Mouse (Mus musculus) urinary bladder, postnatal 14 days (tissue): ENCODE results near the gene Mrm2.

Source experiments
- DNase-seq: peaks from one replicate; pipeline ENCODE4 v3.0.0; 2021; ENCODE audit warnings: low spot score

Mrm2 gene

DNA sequence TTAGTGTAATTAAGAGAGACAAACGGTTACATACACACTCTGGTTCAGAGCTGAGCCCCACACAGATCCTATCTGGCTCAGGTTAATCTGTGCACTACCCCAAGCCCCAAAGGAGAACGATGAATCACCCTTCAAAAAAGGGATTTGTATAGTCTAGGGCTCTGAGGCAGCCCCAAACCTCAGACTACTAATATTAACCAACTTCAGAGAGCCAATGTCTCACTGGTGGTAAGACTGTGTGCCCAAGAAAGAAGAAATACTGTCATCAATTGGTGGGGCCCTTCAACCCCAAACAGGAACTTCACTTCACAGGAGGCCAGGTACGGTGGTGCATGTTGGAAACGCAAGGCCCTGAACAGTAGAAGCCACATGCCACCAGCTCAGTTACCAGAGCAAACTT is 13.5 kb upstream of the Mrm2 start:
- no peak for DNase-seq

DNA sequence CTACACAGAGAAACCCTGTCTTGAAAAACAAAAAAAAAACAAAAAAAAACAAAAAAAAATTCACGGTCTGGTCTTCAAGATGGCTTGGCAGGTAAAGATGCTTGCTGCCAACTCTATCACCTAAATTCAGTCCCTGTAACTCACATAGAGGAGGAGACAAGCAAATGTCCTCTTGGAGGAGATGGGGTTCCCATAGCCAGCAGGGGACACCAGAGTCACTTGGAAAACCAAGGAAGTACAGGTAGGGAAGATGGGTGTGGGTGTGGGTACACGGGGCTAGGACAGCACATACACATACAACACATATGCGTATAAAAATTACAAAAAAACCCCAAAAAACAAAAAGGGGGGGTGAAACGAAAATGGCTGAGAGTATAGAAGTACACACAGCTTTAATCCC is 11.2 kb upstream of the Mrm2 start:
- no peak for DNase-seq

DNA sequence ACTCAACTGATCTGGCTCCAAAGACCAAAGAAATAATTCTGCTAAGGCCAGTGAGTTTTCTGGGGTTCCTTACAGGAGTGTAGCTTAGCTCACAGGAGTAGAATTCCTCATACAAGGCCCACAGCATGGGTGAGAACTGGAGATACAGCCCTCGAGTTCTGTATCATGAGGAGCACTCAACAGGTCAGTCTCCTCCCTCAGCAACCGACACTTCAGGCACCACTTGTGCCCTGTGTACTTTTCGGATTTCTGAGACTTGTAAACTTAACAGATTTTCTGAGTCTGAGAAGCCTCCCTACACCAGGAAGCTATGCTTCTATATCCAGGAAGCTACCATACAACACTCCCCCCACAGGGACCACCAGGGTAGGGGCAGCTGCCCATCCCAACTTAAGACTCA is 8.1 kb upstream of the Mrm2 start:
- no peak for DNase-seq

DNA sequence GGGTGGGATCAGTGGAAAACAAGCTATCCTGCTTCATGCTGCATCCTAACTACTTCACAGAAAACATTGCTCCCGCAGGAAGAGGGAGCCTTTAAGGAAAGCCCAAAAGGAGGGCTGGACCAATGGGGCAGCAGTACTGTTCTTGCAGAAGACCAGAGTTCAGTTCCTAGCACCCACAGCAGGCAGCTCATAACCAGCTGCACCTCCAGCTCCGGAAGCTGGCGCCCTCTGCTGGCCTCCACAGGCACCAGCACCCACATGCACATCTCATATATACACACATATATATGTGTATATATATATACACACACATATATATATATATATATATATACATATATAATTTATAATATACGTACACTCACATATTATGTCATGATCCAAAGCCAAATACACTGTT is 7.1 kb upstream of the Mrm2 start:
- DNase-seq: no peak

DNA sequence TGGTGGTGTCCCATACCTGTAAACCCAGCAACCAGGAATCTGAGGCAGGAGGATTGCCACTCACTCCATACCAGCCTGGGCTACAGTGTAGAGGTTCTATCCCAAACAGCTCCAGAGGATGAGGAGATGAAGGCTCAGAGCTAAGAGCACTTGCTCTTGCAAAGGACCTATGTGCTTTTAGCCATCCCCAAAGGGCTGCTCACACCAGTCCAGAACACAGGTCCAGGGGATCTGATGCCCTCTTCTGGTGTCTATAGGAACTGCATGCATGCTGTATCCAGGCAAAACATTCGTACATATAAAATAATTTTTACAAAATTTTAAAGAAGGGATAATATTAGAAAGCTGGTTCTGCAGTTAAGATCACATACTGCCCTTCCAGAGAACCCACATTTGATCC is 5.0 kb upstream of the Mrm2 start:
- DNase-seq: peak; percentile 29

DNA sequence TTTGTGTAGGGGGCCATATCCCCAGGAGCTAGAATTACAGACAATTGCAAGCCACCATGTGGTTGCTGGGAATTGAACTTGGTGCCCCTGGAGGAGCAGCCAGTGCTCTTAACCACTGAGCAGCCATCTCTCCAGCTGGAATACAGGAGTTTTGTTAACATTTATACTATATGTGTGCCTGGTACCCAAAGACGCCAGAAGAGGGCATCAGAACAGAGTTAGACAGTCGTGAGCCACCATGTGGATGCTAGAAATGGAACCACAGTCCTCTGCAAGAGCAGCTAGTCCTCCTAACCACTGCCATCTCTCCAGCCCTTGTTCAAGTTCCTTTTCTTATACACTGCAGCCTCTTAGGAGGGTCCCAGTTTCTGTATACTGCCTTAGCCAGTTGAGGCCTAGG is 1.9 kb upstream of the Mrm2 start:
- no peak for DNase-seq

DNA sequence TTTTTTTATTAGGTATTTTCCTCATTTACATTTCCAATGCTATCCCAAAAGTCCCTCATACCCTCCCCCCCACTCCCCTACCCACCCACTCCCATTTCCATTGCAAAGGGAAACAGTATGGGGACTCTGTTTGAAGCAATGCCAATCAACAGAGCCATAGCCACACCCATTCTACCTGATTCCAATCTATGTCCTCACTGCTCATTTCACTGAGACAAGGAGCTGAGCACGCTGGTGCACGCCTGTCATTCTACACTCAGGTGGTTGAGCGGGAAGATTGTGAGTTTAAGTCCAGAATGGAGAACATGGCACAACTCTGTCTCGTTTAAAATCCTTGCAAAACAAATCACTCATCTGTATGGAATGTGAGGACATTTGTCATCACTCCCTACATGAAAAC is 821 bp upstream of the Mrm2 start:
- DNase-seq: peak; percentile 38

DNA sequence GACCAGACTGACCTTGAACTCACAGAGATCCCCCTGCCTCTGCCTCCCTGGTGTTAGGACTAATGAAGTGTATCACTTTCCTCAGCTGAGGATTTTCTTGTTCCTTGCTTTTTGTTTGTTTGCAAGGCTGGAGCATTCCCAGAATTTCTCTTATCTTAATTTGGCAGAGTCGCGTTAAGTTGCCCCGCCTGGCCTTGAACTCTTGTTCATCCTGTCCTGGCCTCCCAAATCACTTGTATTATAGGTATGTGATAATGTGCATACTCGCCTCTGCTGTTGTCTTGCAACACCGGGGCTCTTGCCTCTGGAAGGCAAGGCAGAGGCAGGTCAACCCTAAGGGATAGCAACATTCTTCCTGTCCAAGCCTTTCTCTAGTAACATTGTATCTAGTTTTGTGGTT is 7.6 kb downstream of the Mrm2 start:
- DNase-seq: no peak

DNA sequence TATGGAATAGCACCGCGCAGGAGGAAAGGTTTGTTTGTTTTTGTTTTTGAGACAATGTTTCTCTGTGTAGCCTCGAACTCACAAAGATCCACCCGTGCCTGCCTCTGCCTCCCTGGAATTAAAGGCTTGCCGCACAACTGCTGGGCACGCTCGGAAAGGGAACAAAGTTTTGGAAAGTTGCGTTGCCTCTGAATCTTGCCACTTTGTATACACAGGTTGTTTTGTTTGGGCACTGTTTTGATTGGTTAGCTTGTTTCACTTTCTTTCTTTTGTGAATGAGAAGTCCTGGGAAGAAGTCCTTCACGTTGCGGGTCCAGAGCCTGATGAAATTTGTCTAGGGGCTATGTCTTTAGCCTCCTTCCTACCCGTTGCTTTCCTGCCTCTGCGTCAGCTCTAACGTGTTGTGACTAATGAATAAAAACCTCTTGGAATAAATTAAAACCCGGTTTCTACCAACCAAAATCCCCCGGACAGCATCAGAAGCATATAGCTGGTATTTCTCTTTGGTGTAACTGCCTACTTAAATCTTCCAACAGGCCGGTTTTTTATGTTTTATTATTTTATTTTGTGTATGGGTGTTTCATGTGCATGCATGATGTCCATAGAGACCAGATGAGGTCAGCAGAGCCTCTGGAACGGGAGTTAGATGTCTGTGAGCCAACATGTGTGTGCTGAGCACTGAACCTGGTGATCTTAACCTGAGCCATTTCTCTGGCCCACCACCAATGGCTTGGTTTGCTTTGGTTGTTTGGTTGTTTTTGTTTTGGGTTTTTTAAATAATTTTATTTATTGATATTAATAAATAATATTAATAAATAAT is 9.7 kb downstream of the Mrm2 start:
- DNase-seq: no peak

DNA sequence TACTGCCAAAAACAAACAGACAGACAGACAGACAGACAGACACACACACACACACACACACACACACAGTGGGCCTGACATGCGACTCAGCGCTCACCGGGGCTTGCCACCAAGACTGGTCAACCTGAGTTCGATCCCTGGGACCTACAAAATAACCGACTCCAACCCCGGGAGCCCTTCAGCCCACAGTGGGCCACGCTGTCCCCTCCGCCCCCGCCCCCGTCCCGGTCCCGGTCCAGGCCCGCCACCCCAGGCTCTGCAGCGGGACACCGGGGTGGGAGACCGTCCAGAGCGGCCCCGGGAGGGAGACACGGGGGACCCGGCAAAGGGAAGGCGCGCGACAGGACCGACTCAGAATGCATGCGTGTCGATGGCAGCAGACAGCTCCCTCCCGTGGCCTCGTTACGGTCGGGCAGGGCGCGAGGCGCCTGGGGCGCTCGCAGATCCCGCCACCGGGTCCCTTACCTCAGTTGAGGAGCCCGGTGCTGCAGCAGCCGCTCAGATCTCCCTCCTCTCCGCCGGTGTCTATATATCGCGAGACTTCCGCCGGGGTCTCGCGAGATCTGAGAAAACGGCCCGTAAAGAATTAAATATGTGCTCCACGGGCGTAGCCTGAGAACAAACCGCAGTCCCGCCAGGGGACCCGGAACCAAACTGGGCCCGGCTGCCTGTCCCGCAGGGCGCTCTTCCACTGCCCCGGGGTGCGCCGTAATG is 10.5 kb downstream of the Mrm2 start, which contains the start of the genes Mad1l1 and Nudt1:
TSS of gene Mad1l1 (minus strand) at position 511 of the 714 bp plus-strand sequence.
TSS of gene Nudt1 (plus strand) at position 615 of the 714 bp plus-strand sequence.
- DNase-seq: peak; percentile 95

DNA sequence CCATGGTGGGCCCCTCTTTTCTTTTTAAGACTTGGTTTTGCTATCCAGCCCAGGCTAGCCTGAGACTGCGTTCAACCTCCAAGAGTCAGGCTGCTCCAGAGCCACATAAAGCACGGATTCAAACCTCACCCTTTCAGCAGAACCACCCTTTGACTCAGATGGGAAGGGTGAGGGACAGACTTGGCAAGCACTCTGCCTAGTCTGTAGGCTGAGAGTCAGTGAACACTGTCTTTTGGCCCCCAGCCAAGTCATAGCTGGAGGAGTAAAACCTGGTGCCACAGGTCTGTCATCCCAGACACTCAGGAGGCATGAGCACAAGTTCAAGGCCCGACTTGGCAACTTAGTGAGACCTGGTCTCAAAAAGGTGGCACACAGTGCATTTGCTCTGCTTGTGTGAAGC is 15.0 kb downstream of the Mrm2 start:
- DNase-seq: no peak

DNA sequence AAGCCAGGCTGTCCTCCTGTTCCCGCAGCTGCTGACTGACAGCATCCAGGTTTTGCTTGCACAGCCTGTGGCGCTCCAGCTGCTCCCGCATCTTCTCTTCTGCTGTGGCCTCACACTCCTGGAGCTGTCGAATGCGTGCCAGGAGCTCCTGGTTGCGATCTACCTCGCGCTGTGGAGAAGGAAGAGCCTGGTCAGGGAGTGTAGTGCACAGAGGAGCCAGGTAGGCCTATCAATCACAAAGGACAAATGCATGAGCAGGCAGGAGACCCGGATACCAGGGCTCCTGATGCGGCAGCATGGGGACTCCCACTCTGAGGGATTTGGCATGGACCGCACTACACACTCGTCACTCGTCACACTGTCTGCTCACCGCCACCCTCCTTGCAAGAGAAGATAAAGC is 24.1 kb downstream of the Mrm2 start:
- no peak for DNase-seq

DNA sequence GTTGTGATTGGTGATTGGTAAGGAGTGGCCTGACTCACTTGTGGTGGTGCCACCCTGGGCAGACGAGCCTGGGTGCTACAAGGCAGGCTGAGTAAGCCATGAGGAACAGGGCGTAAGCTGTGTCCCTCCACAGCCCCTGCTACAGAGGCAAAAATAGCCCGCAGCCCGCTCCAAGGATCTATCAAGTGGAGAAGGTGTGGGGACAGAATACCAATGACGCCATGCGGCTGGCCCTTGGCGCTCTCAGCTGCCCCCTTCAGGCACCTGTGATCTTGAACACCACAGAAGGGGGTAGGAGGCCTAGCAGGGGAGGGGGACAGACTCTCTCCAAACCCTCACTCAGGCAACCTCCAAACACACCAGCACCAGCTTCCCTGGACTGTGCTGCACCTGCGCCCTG is 25.7 kb downstream of the Mrm2 start:
- DNase-seq: no peak

DNA sequence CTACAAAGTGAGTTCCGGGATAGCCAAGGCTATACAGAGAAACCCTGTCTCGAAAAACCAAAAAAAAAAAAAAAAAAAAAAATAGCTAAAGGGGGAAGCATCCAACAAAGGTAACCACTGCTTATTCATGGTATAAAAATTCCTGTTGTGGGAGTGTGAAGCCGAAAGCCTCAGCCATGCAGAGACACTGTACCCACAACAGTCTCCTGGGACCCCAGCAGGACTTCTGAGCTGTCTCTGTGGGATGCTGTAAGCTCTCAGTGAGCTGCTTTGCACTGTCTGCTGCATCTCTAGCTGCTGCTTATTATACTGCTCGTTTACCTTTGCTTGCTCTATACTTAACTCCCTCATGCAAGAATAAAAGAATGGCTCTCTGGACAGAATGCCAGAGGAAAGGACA is 33.4 kb downstream of the Mrm2 start:
- DNase-seq: no peak

DNA sequence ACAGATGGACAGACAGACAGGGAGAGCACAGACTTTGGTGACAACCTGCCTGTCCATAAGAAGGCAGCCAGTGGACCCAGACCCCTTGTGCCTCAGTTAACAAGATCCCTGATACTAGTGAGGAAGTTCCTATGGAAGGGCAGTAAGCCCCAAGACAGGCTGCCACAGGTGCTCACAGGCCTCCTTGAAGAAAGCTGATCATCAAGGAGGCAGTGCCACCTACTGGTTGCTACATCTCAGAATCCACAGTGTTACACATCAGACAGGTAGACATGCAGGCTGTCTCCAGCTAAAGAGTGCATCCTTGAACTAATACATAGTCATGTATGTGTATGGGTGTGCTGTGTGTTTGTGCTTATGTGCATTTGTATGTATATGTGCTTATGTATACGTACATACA is 39.5 kb downstream of the Mrm2 start:
- DNase-seq: peak; percentile 52

DNA sequence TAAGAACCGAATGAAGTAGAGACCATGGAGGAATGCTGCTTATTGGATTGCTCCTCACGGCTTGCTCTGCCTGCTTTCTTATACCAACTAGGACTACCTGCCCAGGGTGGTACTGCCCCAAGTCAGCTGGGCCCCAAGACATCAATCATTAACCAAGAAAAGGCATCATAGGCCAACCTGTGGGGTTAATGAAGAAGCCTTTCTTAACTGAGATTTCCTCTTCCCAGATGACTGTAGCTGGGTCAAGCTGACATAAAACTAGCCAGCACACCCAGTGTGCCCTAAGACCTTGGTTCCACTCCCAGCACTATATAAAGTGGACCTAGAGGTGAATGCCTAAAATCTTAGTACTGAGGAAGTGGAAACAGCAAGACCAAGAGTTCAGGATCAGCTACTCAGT is 42.5 kb downstream of the Mrm2 start:
- no peak for DNase-seq

DNA sequence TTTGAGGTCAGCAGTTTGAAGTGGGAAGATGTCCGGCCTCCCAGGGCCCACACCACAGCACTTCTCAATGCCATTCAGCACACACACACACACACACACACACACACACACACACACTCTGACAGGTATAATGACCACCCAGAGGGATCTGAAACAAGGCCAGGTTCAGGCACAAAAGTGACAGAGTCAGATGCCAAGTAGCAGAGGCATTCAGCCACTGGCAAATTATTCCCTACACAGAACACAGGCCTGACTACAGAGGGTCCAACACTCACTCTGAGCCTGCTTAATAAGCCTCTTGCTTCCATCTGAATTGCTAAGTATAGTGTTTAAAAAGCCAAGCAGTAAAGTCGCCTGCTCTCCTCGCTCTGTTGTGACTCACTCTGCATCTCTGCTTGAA is 43.4 kb downstream of the Mrm2 start:
- DNase-seq: no peak

DNA sequence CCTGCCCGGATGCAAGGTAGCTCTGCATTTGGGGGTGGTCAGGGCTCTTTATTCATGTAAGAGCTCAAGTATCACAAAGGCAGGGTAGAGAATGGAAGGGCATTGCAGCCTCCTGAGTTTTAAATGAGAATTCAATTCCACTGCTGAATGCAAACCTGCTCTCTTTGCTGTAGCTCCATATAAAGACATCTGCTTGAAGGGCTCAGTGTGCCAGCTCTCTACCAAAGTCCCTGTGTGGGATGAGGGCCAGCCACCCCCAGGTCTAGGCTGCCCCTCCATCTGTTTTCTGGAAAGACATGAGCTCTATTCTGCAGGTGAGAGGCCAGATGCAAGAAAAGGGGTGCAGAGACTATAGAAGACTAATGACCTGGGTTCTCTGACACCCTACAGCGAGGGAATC is 46.9 kb downstream of the Mrm2 start:
- DNase-seq: no peak

DNA sequence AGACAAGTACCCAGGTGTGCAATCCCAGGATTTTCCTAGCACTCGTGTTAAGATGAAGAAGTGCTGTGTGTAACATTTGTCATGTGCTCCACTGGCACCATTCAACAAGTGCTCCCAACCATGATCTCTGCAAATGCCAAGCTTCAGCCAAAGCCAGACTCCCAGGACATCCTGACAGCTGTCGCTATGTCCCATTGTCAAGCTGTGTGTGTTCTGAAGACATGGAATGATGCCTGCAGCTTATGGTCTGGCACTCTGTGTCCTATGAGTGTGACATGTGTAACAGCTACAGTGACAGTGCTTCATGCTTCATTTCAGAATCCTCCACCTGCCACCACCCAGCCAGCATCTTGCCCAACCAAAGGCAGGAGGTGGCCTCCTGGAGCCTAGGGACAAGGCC is 47.7 kb downstream of the Mrm2 start:
- no peak for DNase-seq

DNA sequence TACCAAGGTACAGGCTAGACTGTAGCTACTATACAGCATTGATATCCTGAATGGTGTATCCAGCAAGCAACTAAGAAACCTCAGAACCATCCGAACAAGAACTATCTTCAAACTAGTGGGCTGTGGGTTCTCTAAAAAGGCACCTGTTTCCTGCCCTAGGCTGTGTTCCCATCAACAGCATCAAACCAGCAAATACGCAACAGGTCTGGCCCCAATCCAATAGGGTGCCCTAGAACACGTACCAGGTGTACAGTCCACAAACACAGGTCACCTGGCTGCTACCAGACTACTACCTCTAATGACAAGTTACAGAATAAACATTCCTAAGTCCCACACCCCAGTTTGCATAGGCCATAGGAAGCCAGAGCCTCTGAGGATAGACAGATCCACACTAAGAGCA is 48.8 kb downstream of the Mrm2 start:
- DNase-seq: no peak

DNA sequence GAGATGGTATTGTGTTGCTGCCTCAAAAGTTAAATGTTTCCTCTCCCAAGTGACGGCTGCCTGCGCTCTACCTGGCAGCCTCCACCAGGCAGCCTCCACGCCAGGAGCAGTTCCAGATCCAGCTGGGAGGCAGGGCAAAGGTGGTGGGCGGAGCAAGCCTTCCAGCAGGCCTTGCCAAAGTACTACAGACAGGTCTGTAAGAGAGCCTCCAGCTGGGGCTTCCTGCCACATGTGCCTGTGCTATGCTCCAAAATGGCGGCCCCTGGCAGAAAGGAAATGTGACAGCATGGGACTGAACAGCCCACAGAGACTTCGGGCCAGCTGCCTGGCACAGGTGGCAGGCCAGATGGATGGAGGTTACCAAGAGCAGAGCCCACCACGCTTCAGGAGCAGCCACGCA is 49.3 kb downstream of the Mrm2 start:
- DNase-seq: peak; percentile 13

DNA sequence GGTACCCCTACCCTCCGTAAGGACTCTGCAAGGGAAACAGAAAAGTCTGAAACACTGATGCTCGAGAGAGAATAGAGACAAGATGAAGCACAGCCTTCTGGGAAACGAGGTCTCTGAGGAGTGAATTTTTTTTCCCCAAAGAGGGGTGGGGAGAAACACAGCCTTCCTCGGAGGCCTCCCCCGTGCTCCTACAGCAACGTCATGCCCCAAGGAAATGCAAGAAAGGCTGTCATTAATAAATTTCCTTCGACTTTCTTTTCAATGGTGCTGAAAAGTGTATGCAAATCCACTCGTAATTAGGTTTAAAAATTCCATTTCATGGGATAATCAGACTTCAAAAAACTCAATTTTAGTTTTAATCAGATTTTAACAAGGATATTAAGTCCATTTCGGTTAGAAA is 51.5 kb downstream of the Mrm2 start:
- no peak for DNase-seq
